Mouse (Mus musculus): ENCODE results near the gene Mrto4. TPM values are rescaled to one million over a fixed set of nuclear protein-coding genes. Genes with fewer than 3 reads are reported as not detected.

The Mrto4 gene
- polyA plus RNA-seq, 1 experiment from 2014 or later, result 147 TPM

DNA sequence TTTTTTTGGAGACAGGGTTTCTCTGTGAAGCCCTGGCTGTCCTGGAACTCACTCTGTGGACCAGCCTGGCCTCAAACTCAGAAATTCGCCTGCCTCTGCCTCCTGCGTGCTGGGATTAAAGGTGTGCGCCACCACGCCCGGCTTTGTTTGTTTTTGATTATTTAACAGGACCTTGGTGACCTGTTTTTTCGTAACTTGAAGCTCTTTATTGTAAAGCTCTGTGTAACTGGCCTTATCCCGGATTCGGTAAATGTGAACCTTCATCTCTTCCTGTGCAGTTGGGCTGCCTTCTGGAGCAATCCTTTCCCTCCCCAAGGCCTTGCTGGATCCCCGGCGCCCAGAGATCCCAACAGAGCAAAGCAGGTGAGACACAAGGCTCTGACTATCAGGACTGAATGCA lies 21.2 kb upstream of the Mrto4 start:
- Histone ChIP-seq H3K27ac (0 out of 2 replicates have a peak overlapping the region, but pooled peaks have one; percentile 21), H3K9ac (no peak overlapping the region), H3K4me1 (replicated peaks) (0 out of 2 replicates have a peak, but pooled peaks cover 7% of the 10 kb centered on the region), H3K27me3 (no peaks in the 10 kb centered on the region), H3K9me3 (replicated peaks) (no peaks in the 10 kb centered on the region), H3K4me2 (no peak overlapping the region), H3K4me3 (replicated peaks) (no peak overlapping the region), H3K36me3 (peaks cover 94% of the 10 kb centered on the region)
- no peak for DNase-seq
- no peak for ATAC-seq (ENCODE audit: low read depth)
- WGBS (ENCODE audit: insufficient replicate concordance), result 84% methylated on average over 10 of the region's 10 CpGs

DNA sequence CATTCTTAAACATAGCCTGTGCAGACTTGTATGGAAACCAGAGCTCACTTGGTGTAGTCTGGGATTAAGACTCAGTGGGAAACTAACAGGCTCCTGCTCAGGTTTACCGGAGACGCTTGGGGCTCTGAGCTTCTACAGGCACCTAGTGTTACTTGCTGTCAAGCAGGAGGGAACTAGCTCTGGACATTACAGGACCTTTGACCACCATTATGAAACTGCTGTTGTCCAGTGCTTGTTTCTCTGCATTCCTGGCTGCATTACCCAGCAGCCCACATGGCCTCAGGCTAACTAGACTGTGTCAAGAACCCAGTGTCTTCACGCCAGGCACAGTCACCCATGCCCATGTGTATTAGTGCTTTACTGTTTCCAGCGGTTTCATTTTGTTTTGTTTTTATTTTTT lies 20.8 kb upstream of the Mrto4 start:
- DNase-seq, result no peak
- Histone ChIP-seq H3K36me3 (peaks cover 97% of the 10 kb centered on the region), H3K27me3 (no peaks in the 10 kb centered on the region), H3K9me3 (replicated peaks) (no peaks in the 10 kb centered on the region), H3K4me1 (replicated peaks) (0 out of 2 replicates have a peak, but pooled peaks cover 7% of the 10 kb centered on the region), H3K27ac (0 out of 2 replicates have a peak overlapping the region, but pooled peaks have one; percentile 21), H3K9ac (no peak overlapping the region), H3K4me2 (no peak overlapping the region), H3K4me3 (replicated peaks) (no peak overlapping the region)
- WGBS (ENCODE audit: insufficient replicate concordance), result 92% methylated on average over 4 of the region's 4 CpGs
- ATAC-seq (ENCODE audit: low read depth), result peak; percentile 43; the same call in 1 of the 2 replicates

DNA sequence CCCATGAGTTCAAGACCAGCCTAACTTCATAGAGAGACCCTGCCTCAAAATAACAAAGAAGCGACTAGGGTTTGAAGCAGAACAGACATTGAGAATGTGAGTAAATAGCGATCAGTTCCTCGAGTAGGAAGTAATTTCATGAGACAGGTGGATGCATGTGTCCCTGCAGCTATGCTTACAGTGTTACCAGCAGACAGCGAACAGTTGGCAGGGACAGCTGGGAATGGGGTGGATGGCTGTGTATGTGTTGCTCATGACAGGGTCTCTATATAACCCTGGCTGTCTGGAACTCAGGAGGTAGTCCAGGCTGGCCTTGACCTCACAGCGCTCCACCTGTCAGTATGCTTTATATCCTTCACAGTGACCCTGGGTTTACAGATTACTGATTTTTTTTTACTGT lies 15.7 kb upstream of the Mrto4 start:
- no peak for DNase-seq
- H3K4me1 ChIP-seq (replicated peaks), result no peaks in the 10 kb centered on the region
- no peaks in the 10 kb centered on the region for H3K9me3 ChIP-seq (replicated peaks)
- H3K4me2 ChIP-seq, result no peak overlapping the region
- H3K27me3 ChIP-seq, result no peaks in the 10 kb centered on the region
- H3K4me3 ChIP-seq (replicated peaks), result no peak overlapping the region
- 92% methylated on average over 5 of the region's 5 CpGs for WGBS (ENCODE audit: insufficient replicate concordance)
- no peak overlapping the region for H3K9ac ChIP-seq
- no peak overlapping the region for H3K27ac ChIP-seq
- ATAC-seq (ENCODE audit: low read depth), result no peak
- peaks cover 97% of the 10 kb centered on the region for H3K36me3 ChIP-seq

GRCm38 (mm10) chr4:139367336-139367735 lies 15.0 kb upstream of the Mrto4 start:
- H3K4me3 ChIP-seq (replicated peaks), result no peak overlapping the region
- H3K4me2 ChIP-seq, result no peak overlapping the region
- no peaks in the 10 kb centered on the region for H3K9me3 ChIP-seq (replicated peaks)
- no peak for ATAC-seq (ENCODE audit: low read depth)
- no peak overlapping the region for H3K9ac ChIP-seq
- H3K27ac ChIP-seq, result no peak overlapping the region
- H3K36me3 ChIP-seq, result peaks cover 97% of the 10 kb centered on the region
- DNase-seq, result no peak
- 77% methylated on average over 3 of the region's 3 CpGs for WGBS (ENCODE audit: insufficient replicate concordance)
- peaks cover 4% of the 10 kb centered on the region for H3K4me1 ChIP-seq (replicated peaks)
- H3K27me3 ChIP-seq, result no peaks in the 10 kb centered on the region

DNA sequence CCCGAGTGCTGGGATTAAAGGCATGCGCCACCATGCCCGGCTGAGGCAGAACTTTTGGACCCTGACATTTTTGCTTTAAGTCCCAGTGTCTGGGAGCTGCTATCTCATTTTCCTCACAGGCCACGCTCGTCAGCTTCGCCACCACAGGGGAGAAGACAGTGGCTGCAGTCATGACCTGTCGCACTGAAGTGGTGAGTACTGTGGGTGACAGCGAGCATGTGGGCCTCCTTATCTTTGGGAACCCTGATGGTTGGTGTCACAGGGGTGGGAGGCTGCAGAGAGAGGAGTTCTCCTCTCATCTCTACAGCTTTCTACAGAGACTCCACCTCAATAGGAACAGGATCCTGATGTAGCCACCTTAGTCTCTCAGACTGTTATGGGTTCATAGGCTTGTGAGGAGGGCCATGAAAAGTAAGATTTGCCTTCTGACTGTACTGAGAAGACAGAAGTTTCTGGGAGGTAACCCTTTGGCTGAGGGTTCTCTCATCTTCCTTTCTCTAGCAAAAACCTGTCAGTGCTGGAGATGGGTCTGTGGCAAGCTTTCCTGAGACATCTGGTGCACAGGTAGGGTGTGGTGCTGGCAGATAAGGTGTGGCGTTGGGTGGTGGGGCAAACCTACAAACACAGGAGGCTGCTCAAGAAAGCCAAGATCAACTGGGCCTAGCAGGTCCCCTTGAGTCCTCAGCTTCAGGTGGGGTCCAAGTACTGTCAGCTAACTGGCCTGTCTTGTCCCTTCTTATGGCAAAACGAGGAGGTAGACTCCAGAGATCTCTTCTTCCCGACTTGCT lies 8.6 kb upstream of the Mrto4 start:
- Histone ChIP-seq H3K9ac (peak overlapping the region; percentile 63), H3K4me2 (peak overlapping the region; percentile 68), H3K36me3 (peaks cover 100% of the 10 kb centered on the region), H3K4me1 (replicated peaks) (peaks cover 48% of the 10 kb centered on the region), H3K4me3 (replicated peaks) (peak overlapping the region; percentile 30), H3K27me3 (no peaks in the 10 kb centered on the region), H3K9me3 (replicated peaks) (no peaks in the 10 kb centered on the region), H3K27ac (peak overlapping the region; percentile 94)
- WGBS (ENCODE audit: insufficient replicate concordance), result 36% methylated on average over 11 of the region's 11 CpGs
- ATAC-seq (ENCODE audit: low read depth), result peak; percentile 97
- DNase-seq, result peak; percentile 61

DNA sequence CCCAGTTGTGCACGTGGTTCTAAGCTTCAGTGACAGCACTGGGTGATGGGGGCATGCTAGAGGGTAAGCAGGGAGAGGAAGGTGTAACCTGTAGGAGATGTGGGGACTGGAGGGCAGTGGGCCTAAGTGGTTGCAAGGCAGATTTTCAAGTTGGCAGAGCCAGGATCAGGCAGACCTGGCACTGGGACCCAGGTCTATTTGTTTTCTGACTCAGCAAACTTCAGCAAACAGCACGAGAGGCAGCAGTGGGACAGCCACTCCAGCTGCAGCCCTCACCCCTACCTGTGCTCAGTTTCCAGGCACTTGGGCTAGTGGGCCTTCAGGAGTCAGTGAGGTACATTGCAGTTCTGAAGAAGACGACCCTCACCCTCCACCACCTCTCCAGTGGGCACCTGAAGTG lies 4.8 kb upstream of the Mrto4 start:
- Histone ChIP-seq H3K4me2 (no peak overlapping the region), H3K9me3 (replicated peaks) (no peaks in the 10 kb centered on the region), H3K27me3 (no peaks in the 10 kb centered on the region), H3K36me3 (peaks cover 85% of the 10 kb centered on the region), H3K27ac (no peak overlapping the region), H3K4me3 (replicated peaks) (no peak overlapping the region), H3K4me1 (replicated peaks) (peaks cover 61% of the 10 kb centered on the region), H3K9ac (no peak overlapping the region)
- WGBS (ENCODE audit: insufficient replicate concordance), result 79% methylated on average over 3 of the region's 3 CpGs
- DNase-seq (no peak), ATAC-seq (ENCODE audit: low read depth) (no peak)

GRCm38 (mm10) chr4:139352832-139353231 lies 456 bp upstream of the Mrto4 start:
- H3K27ac ChIP-seq, result peak overlapping the region; percentile 92
- WGBS (ENCODE audit: insufficient replicate concordance), result under 1% methylated on average over 7 of the region's 7 CpGs
- H3K9ac ChIP-seq, result peak overlapping the region; percentile 80
- no peak for DNase-seq
- peak overlapping the region; percentile 81 for H3K4me3 ChIP-seq (replicated peaks)
- H3K9me3 ChIP-seq (replicated peaks), result no peaks in the 10 kb centered on the region
- peak overlapping the region; percentile 97 for H3K4me2 ChIP-seq
- no peaks in the 10 kb centered on the region for H3K27me3 ChIP-seq
- H3K36me3 ChIP-seq, result peaks cover 68% of the 10 kb centered on the region
- H3K4me1 ChIP-seq (replicated peaks), result peaks cover 44% of the 10 kb centered on the region
- ATAC-seq (ENCODE audit: low read depth), result peak; percentile 52

DNA sequence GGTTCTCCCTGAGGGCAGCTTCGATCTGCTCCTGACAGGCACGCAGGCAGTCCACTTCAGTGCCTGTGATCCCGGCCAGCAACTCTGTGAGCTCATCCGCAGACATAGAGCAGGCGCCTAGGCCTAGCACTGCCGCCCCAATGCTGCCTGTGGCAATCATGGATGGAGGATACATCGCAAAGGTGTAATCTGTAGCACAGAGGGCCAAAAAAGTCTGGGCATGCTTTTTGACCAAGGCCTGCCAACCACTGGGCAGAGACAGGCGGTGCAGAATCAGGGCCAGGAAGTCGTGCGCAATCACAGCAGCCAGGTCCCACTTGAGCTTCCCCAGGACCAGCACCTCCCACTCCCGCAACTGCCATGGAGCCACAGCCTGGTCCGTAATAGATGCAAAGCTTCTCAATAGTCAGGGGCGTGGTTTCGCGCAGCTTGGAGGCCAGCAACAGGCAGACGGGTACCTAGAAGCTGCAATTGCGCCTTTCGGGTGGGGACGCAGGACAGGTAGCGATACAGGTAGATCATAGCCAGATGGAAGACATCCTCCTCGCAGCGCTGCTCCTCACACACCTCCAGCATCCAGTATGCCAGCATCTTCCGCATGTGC lies 6.9 kb downstream of the Mrto4 start:
- no peak overlapping the region for H3K4me2 ChIP-seq
- no peak overlapping the region for H3K4me3 ChIP-seq (replicated peaks)
- DNase-seq, result no peak
- 84% methylated on average over 23 of the region's 23 CpGs for WGBS (ENCODE audit: insufficient replicate concordance)
- no peak overlapping the region for H3K9ac ChIP-seq
- H3K9me3 ChIP-seq (replicated peaks), result no peaks in the 10 kb centered on the region
- H3K4me1 ChIP-seq (replicated peaks), result peaks cover 28% of the 10 kb centered on the region
- ATAC-seq (ENCODE audit: low read depth), result no peak
- H3K27ac ChIP-seq, result no peak overlapping the region
- peaks cover 58% of the 10 kb centered on the region for H3K36me3 ChIP-seq
- H3K27me3 ChIP-seq, result no peaks in the 10 kb centered on the region

- Histone ChIP-seq H3K4me2 (no peak overlapping the region), H3K9ac (no peak overlapping the region), H3K36me3 (peaks cover 41% of the 10 kb centered on the region), H3K27ac (peak overlapping the region; percentile 3; the same call in 1 of the 2 replicates), H3K4me3 (replicated peaks) (no peak overlapping the region), H3K4me1 (replicated peaks) (peaks cover 17% of the 10 kb centered on the region), H3K27me3 (no peaks in the 10 kb centered on the region), H3K9me3 (replicated peaks) (no peaks in the 10 kb centered on the region)
- DNase-seq, result no peak
- 73% methylated on average over 5 of the region's 5 CpGs for WGBS (ENCODE audit: insufficient replicate concordance)
- no peak for ATAC-seq (ENCODE audit: low read depth)
These were observed 8.7 kb downstream of the Mrto4 start for GRCm38 (mm10) chr4:139343718-139344117.

DNA sequence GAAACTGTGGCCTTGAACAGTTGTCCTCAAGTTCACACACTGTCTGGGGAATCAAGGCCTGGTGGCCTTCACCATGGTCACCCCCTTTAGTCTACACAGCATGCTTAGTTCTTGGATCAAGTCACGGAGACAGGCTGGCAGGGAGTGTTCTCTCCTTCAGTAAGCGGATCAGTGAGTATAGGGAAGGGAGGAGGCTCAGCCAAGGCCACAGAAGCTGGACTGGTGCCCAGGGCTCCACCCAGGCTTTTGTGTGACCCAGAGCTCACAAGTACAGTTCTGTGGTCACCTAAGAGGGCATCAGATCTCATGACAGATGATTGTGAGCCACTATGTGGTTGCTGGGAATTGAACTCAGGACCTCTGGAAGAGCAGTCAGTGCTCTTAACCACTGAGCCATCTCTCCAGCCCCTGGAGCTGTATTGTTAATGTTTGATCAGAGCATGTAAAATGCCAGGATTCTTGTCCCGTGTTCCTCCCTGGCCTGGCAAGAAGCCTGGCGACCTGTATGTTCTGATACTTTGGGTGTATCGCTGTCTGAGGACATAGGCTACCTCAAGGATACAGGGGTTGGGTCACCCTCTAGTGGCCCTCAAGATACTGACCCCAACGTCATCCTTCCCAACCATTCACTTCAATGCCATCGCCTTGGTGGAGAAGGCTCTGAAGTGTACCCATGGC lies 10.7 kb downstream of the Mrto4 start:
- no peaks in the 10 kb centered on the region for H3K27me3 ChIP-seq
- H3K4me2 ChIP-seq, result no peak overlapping the region
- no peak overlapping the region for H3K27ac ChIP-seq
- no peak overlapping the region for H3K4me3 ChIP-seq (replicated peaks)
- ATAC-seq (ENCODE audit: low read depth) (no peak), DNase-seq (no peak)
- no peaks in the 10 kb centered on the region for H3K9me3 ChIP-seq (replicated peaks)
- WGBS (ENCODE audit: insufficient replicate concordance), result 67% methylated on average over 7 of the region's 7 CpGs
- H3K4me1 ChIP-seq (replicated peaks), result peaks cover 35% of the 10 kb centered on the region
- H3K36me3 ChIP-seq, result peaks cover 21% of the 10 kb centered on the region
- H3K9ac ChIP-seq, result no peak overlapping the region

GRCm38 (mm10) chr4:139340835-139341234 lies 11.5 kb downstream of the Mrto4 start:
- peaks cover 42% of the 10 kb centered on the region for H3K4me1 ChIP-seq (replicated peaks)
- no peaks in the 10 kb centered on the region for H3K27me3 ChIP-seq
- no peak overlapping the region for H3K9ac ChIP-seq
- peaks cover 13% of the 10 kb centered on the region for H3K36me3 ChIP-seq
- H3K4me2 ChIP-seq, result no peak overlapping the region
- H3K9me3 ChIP-seq (replicated peaks), result no peaks in the 10 kb centered on the region
- WGBS (ENCODE audit: insufficient replicate concordance), result 58% methylated on average over 4 of the region's 4 CpGs
- ATAC-seq (ENCODE audit: low read depth) (no peak), DNase-seq (no peak)
- no peak overlapping the region for H3K27ac ChIP-seq
- no peak overlapping the region for H3K4me3 ChIP-seq (replicated peaks)
